Mouse (Mus musculus): ENCODE data around the gene Cln3.
A peak's percentile ranks its signal among the peaks of the same experiment; 100 is the strongest.

Gene Cln3

GRCm38 (mm10) chr7:126585717-126586116 lies at the start of gene Cln3:
Cln3 (minus strand) TSS chr7:126585817.
- no peak for DNase-seq (ENCODE audit: low spot score in 2 of 2)

- no peak for DNase-seq (ENCODE audit: low spot score in 2 of 2)
Observed at GRCm38 (mm10) chr7:126635375-126635774, 49.8 kb upstream of the Cln3 start.

DNA sequence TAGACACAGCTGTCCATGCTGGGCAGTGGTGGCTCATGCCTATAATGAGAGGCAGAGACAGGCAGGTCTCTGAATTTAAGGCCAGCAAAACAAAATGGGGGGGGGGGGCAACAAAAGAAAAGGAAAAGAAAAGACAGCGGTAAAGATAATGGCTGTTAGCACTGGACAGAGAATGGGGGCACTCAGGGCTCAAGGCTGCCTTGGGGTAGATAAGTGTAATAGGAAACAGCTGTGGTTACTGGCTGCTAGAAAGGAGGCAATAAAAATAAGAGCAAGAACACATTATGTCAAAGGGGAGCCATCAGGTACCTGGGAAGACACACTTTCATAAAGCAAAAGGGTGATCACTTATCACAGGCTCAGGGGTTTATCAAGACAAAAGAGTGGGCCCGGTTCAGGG lies 46.9 kb upstream of the Cln3 start:
- no peak for DNase-seq (ENCODE audit: low spot score in 2 of 2)

- no peak for DNase-seq (ENCODE audit: low spot score in 2 of 2)
Observed at GRCm38 (mm10) chr7:126630824-126631518, 45.4 kb upstream of the Cln3 start, which contains the start of gene Nupr1. Nupr1 (minus strand) TSS chr7:126630861.

DNA sequence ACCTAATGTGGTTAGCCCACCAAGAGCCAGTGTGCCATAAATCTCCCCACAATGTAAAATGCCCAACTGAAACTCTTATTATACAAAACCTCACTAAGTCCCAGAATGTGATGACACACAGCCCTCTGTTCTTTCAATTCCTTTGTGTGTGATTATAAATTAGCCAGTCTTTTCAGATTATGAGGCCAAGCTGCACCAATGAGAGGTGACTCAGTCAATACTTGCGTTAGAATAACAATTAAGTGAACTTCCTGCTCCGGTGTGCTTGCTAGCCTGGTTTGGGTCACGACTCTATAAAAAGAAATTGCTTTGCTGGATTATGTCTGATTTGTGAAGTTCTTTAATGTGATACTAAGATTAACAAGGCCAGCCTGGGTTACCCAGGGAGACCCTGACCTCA lies 44.3 kb upstream of the Cln3 start:
- DNase-seq (ENCODE audit: low spot score in 2 of 2) = no peak

GRCm38 (mm10) chr7:126628111-126628510 lies 42.5 kb upstream of the Cln3 start:
- no peak for DNase-seq (ENCODE audit: low spot score in 2 of 2)

DNA sequence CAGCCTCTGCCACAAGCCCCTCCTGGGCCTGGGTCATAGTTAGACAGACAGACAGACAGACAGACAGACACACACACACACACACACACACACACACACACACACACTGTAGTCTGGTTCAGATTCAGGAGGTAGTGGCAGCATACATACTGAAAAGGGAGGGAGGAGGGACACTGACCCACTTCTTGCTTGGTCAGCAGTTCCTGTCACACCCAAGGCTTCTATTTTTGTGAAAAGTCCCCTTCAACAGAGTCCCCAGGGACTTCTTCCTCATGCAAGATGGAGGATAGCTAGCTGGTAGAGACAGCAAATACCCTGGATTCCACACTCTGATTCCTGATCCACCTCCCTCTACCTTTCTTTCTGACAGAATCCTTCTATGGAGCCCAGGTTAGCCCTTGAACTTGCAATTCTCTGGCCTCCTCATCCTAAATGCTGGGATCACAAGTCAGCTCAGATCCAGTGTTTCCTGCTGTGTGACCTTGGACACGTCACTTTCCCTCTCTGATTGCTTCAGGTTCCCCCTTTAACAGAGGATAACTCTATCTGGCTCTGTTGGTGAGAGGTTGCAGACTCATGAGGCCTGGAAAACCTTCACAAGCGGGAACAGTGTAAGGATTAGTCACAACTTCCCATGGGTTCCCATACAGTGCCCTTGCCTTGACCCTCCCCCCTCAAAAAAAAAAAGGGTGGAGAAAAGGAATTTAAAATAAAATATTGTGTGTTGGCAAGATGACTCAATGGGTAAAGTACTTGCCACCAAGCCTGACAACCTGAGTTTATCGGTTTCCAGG lies 40.4 kb upstream of the Cln3 start:
- DNase-seq (ENCODE audit: low spot score in 2 of 2) = no peak

- DNase-seq (ENCODE audit: low spot score in 2 of 2) = peak in 1 of 2 experiments; percentile 52
Observed at GRCm38 (mm10) chr7:126625369-126625768, 39.8 kb upstream of the Cln3 start.

DNA sequence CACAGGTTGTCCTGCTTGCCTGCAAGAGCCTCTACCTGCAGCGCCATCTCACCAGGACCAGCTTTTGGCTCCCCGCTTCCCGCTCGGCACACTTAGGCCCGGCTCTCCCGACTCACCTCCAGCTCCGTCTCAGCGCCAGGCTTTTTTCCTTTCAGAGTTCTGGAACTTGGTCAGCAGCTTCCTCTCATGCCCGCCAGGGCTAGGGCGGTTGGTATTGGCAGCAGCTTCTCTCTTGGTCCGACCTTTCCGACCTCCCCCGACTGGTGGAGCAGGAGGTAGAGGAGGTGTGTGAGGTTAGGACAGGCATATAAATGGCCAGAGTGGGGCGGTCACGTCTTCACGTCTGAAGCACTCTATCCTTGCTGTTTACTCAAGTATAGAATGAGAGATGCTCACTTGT lies 39.2 kb upstream of the Cln3 start:
- no peak for DNase-seq (ENCODE audit: low spot score in 2 of 2)

- DNase-seq (ENCODE audit: low spot score in 2 of 2) = no peak
Observed at GRCm38 (mm10) chr7:126623381-126623780, 37.8 kb upstream of the Cln3 start.

DNA sequence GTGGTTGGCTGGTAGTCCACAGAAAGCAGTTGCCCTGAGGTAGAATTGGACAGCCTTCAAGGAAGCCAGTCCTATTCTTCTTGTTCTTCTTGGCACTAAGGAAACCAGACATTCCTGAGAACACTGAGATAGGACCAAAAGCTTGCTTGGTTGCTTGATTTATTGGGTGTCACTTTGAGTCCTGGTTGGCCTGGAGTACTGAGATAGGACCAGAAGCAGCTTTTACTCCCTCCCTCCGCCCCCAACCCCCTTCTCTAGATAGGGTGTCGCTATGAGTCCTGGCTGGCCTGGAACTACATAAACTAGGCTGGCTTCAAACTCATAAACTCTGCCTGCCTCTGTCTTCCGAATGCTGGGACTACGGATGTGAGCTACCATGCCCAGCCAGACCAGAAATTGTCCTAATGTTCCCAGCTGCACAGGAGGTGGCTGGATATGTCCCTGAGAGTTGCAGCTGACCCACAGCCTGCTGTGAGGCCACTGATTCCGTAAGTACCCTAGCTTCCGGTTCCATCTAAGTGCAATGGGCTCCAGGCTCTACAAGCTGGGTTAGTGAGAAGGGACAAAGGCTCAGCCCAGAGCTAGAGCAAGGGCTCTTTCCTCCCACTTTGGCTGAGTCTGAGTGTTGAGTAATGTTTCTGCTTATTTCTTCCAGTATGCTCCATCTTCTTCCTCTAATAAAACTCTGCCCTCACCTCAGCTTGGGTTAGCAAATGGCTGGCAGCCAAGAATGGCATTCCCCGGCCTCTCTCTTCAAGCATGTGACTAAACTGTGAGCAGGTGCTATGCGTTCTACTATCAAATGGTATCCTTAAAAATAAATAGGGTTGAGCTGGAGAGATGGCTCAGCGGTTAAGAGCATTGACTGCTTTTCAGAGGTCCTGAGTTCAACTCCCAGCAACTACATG lies 36.1 kb upstream of the Cln3 start:
- DNase-seq (ENCODE audit: low spot score in 2 of 2) = no peak

GRCm38 (mm10) chr7:126619559-126620275 lies 34.1 kb upstream of the Cln3 start:
- DNase-seq (ENCODE audit: low spot score in 2 of 2) = no peak

DNA sequence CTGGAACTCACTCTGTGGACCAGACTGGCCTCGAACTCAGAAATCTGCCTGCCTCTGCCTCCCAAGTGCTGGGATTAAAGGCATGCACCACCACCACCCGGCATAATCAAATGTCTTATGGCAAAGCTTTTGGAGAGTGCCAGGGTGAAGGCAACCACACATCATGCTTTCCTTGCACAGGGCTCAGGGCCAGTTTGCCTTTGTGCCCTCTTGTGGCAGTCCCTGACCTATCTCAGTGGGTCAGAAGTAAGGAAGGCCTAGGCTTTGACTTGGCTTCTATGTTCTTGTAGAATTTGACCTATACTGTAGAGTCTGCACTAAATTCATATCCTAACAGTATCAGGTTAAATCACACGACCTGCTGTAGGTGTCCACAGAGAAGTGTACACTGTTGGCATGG lies 31.1 kb upstream of the Cln3 start:
- DNase-seq (ENCODE audit: low spot score in 2 of 2) = no peak

GRCm38 (mm10) chr7:126612736-126613135 lies 27.1 kb upstream of the Cln3 start:
- no peak for DNase-seq (ENCODE audit: low spot score in 2 of 2)

DNA sequence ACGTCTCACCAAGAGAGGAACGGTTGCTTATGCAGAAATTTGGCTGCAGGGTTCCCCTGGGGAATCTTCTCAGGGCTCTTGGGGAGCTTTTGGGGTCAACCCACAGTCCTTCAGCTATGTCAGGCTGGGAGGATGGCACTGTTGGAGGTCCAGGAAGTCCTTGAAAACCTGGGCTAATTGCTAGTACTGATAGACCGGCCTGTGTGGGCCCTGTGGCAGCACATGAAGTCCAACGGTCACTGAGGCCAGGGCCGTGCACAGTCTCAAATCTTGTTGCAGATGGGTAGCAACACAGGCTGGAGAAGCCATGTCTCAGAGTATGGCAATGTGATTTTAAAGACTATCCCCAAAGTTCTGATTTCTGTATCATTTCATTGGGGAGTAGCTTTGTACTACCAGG lies 22.2 kb upstream of the Cln3 start:
- DNase-seq (ENCODE audit: low spot score in 2 of 2) = no peak

DNA sequence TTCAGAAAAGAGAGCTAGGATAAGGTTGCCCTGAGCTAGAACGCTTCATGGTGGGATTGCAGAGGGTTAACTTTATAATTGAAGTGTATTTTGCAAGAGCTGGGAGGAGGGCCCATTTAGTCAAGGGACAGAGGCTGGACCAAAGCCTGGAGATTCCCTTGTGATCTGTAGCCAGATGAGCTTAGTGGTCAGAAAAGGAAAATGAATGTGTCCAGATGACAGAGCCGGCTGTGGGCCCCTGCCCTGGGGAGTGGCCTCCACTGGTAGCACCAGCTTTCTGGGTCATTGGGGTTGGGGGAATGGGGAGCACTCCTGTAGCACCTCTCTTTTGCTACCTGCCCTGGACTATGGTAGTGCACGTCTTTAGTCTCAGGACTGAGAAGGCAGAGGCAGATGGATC lies 21.4 kb upstream of the Cln3 start:
- no peak for DNase-seq (ENCODE audit: low spot score in 2 of 2)

- DNase-seq (ENCODE audit: low spot score in 2 of 2) = no peak
Observed at GRCm38 (mm10) chr7:126606611-126607010, 21.0 kb upstream of the Cln3 start.

- no peak for DNase-seq (ENCODE audit: low spot score in 2 of 2)
Observed at GRCm38 (mm10) chr7:126602650-126603049, 17.0 kb upstream of the Cln3 start.

DNA sequence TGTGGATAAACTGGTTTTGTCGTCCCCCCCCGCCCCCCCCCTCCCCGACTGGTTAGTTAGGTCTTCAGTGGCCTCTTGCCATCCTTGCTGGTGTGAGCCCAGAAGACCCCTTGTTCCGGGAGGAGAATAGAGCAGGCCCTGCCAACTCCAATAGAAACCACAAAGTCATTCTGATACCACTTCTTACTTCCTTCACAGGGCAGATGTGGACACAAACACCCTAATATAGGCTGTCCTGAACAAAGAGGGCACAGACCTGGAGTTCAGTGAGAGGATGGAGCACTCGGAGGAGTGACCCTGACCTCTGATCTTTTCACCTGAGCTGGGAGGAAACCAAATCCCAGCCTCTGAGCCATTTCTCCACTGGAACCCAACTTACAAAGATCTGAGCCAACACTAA lies 16.3 kb upstream of the Cln3 start:
- no peak for DNase-seq (ENCODE audit: low spot score in 2 of 2)

- DNase-seq (ENCODE audit: low spot score in 2 of 2) = no peak
Observed at GRCm38 (mm10) chr7:126598919-126599318, 13.3 kb upstream of the Cln3 start.

DNA sequence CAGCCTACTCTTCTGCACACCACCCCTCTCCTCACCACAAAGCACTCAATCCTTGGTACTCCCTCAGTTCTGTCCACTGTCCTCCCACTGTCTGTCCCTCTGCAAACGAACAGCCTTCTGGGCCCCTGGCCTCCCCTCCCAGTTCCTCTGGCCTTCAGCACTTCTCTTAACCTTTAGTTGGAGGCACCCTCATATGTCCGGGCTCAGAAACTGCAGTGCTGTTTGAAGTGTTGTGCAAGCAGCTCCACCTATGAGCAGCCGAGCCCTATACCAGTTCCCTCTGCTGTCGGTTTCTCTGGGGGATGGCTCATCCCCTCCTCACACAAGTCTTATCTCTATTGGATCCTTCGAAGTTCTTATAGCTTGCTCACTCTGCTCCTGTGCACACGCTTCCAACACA lies 10.8 kb upstream of the Cln3 start:
- no peak for DNase-seq (ENCODE audit: low spot score in 2 of 2)

GRCm38 (mm10) chr7:126595890-126596289 lies 10.3 kb upstream of the Cln3 start:
- no peak for DNase-seq (ENCODE audit: low spot score in 2 of 2)
